Mouse (Mus musculus) stomach, embryonic 14.5 days (tissue): ENCODE measurements around the gene Skint4. TPM values are rescaled to one million over a fixed set of nuclear protein-coding genes. Genes with fewer than 3 reads are reported as not detected.

Experiments used
- ATAC-seq: fragments of 200-750 bp; cut with Nextera tagmentation; 2 replicates; pipeline ENCODE4 v1.8.0; 2017; ENCODE audit warnings: low read depth, moderate TSS enrichment; ENCODE audit not compliant: insufficient number of reproducible peaks, insufficient read depth, low FRiP score
- H3K27ac ChIP-seq: fragments of 300-500 bp; sonication (generic); 2 replicates; pipeline ENCODE4 v1.5.1; 2014; ENCODE audit warnings: mild to moderate bottlenecking, low read length, moderate library complexity, mixed read lengths
- H3K27me3 ChIP-seq: fragments of 300-500 bp; sonication (generic); 2 replicates; pipeline ENCODE4 v1.6.1; 2014; ENCODE audit warnings: low read length, control low read depth, mixed read lengths; ENCODE audit not compliant: control insufficient read depth, insufficient read depth
- H3K36me3 ChIP-seq: fragments of 300-500 bp; sonication (generic); 2 replicates; pipeline ENCODE4 v1.6.1; 2014; ENCODE audit warnings: mild to moderate bottlenecking, control low read depth, low read length, moderate library complexity, mixed read lengths; ENCODE audit not compliant: control insufficient read depth, insufficient read depth
- H3K4me1 ChIP-seq: fragments of 300-500 bp; sonication (generic); 2 replicates; pipeline ENCODE4 v1.6.1; 2014; ENCODE audit warnings: low read length, control low read depth, mixed read lengths; ENCODE audit not compliant: control insufficient read depth, insufficient read depth
- H3K4me2 ChIP-seq: fragments of 300-500 bp; sonication (generic); replicated peaks from 2 replicates; pipeline ENCODE4 v1.6.1; 2014; ENCODE audit warnings: low read depth, low read length, control low read depth
- H3K4me3 ChIP-seq: fragments of 300-500 bp; sonication (generic); 2 replicates; pipeline ENCODE4 v1.5.1; 2014; ENCODE audit warnings: low read depth, low read length, control low read depth
- H3K9ac ChIP-seq: fragments of 300-500 bp; sonication (generic); replicated peaks from 2 replicates; pipeline ENCODE4 v1.6.1; 2014; ENCODE audit warnings: low read depth, mild to moderate bottlenecking, control low read depth, low read length, moderate library complexity, mixed read lengths
- H3K9me3 ChIP-seq: fragments of 300-500 bp; sonication (generic); 2 replicates; pipeline ENCODE4 v1.6.1; 2016; ENCODE audit warnings: low read depth, low read length, control low read depth; ENCODE audit not compliant: control insufficient read depth
- polyA plus RNA-seq: library from polyadenylated mRNA; unstranded; fragments of >200 nt; fragmentation: Nextera tagmentation; extraction: Ambion mirVana; gene quantifications from 2 replicates; pipeline ENCODE4 v1.2.1, GENCODE M21; 2014

Gene Skint4
- not detected in 2 replicates for polyA plus RNA-seq

- Histone ChIP-seq H3K4me2 (no peak within 1 kb of the TSS), H3K4me1 (no peaks in the 10 kb centered on the region), H3K27ac (no peak within 1 kb of the TSS), H3K36me3 (no peaks in the 10 kb centered on the region), H3K9me3 (no peaks in the 10 kb centered on the region), H3K4me3 (no peak within 1 kb of the TSS), H3K9ac (no peak within 1 kb of the TSS), H3K27me3 (no peaks in the 10 kb centered on the region)
- no peak for ATAC-seq
These were observed at the start of gene Skint4 for GRCm38 (mm10) chr4:112071716-112072115. TSS of gene Skint4 (plus strand) at chr4:112072016.

Other genes starting within 250 kb of the Skint4 start
- gene Slc5a9, start 169.1 kb upstream of the Skint4 start, polyA plus RNA-seq, result 2.5 and 3.6 TPM in 2 replicates
- gene Skint8, start 152.6 kb upstream of the Skint4 start, polyA plus RNA-seq, result 0.14 and 0.16 TPM in 2 replicates
- gene Skint7, start 99.1 kb upstream of the Skint4 start, polyA plus RNA-seq, result not detected in 2 replicates
- gene Skint1, start 65.7 kb upstream of the Skint4 start, polyA plus RNA-seq, result not detected in 2 replicates
- gene Skint3, start 160.2 kb downstream of the Skint4 start, polyA plus RNA-seq, result not detected in 2 replicates